Comparison of ENCODE assay signal across 23 mouse cellular contexts in the genomic region with DNA sequence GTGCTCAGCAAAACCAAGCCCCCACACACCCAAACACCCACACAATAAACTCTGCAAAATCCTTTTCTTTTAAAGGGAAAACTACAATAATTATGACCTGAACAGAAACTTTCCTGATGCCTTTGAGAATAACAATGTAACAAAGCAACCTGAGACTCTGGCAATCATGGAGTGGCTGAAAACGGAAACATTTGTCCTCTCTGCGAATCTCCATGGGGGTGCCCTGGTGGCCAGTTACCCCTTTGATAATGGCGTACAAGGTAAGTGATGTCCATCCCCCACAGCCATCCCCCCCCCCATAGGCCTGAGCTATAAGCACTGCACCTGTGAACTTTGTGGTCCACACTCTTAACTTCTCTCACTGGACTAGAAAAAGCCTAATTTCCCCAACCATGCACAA. TPM values are rescaled to one million over a fixed set of nuclear protein-coding genes. Genes with fewer than 3 reads are reported as not detected.
DNase-seq lines count a peak whose midpoint lies in the region; ATAC-seq and TF ChIP-seq lines count a peak whose summit lies in the region.
"Had no signal": no experiment of that assay in that cellular context is flagged by ENCODE, and none has a peak within 500 bp of the region (broad histone marks: within the 10 kb centered on the region; RNA-seq: fewer than 3 reads in every experiment).

No protein-coding gene starts in this region.

- no peaks in the 10 kb centered on the region for H3K36me3 ChIP-seq in embryonic facial prominence, embryonic 15.5 days
- H3K36me3 ChIP-seq in limb, embryonic 13.5 days: no peaks in the 10 kb centered on the region
- H3K36me3 ChIP-seq in stomach, embryonic 16.5 days (ENCODE audit: control insufficient read depth, insufficient read depth, low read length): no peaks in the 10 kb centered on the region
- H3K36me3 ChIP-seq in midbrain, embryonic 10.5 days: no peaks in the 10 kb centered on the region
- H3K36me3 ChIP-seq: heart, embryonic 10.5 days; hindbrain, embryonic 15.5 days had no signal

- TF ChIP-seq POLR2A in cerebellum, adult 2 months (IDR thresholded peaks at IDR 0.05; ENCODE audit: borderline replicate concordance, insufficient read depth, low read length): no peak

- H3K9me3 ChIP-seq in embryonic facial prominence, embryonic 15.5 days (replicated peaks): no peaks in the 10 kb centered on the region
- no peaks in the 10 kb centered on the region for H3K9me3 ChIP-seq in limb, embryonic 13.5 days
- no peaks in the 10 kb centered on the region for H3K9me3 ChIP-seq in stomach, embryonic 16.5 days (replicated peaks; ENCODE audit: control insufficient read depth, low read length)
- H3K9me3 ChIP-seq in midbrain, embryonic 10.5 days (replicated peaks): no peaks in the 10 kb centered on the region
- H3K9me3 ChIP-seq: forebrain, embryonic 13.5 days; heart, embryonic 10.5 days; hindbrain, embryonic 15.5 days; kidney, embryonic 15.5 days had no signal

- no peaks in the 10 kb centered on the region for H3K4me1 ChIP-seq in cerebellum, adult 2 months (ENCODE audit: control insufficient read depth, insufficient read depth, low read length)
- H3K4me1 ChIP-seq in embryonic facial prominence, embryonic 15.5 days: peaks cover 24% of the 10 kb centered on the region
- peaks cover 36% of the 10 kb centered on the region for H3K4me1 ChIP-seq in limb, embryonic 13.5 days
- peaks cover 17% of the 10 kb centered on the region; the same call in 1 of the 2 replicates for H3K4me1 ChIP-seq in stomach, embryonic 16.5 days (ENCODE audit: control insufficient read depth, insufficient read depth, low read length)
- no peaks in the 10 kb centered on the region for H3K4me1 ChIP-seq in midbrain, embryonic 10.5 days
- H3K4me1 ChIP-seq: heart, embryonic 10.5 days had no signal

- 75% methylated on average over 3 of the region's 3 CpGs for WGBS in cerebellum, adult 2 months
- 59% methylated on average over 3 of the region's 3 CpGs for WGBS in embryonic facial prominence, embryonic 15.5 days
- 16% methylated on average over 3 of the region's 3 CpGs for WGBS in limb, embryonic 13.5 days
- 71% methylated on average over 3 of the region's 3 CpGs for WGBS in stomach, embryonic 16.5 days
- WGBS in midbrain, embryonic 10.5 days: 76% methylated on average over 3 of the region's 3 CpGs

- no peak for DNase-seq in cerebellum, adult 2 months
- DNase-seq in cerebellum, postnatal 10 days: no peak
- DNase-seq in left cerebral cortex, postnatal 4 days: no peak
- no peak for DNase-seq in midbrain, embryonic 10.5 days (ENCODE audit: low spot score)
- no peak for DNase-seq in testis, postnatal 14 days (ENCODE audit: low spot score)
- DNase-seq: adrenal gland, postnatal 25 days; cerebellum, adult 9-10 months; gastrocnemius, postnatal 10 days; heart, postnatal 4 days; kidney, postnatal 4 days; layer of hippocampus, adult 9-11 months; liver, postnatal 0 days; spleen, adult 18-20 months had no signal

- no peak overlapping the region for H3K4me2 ChIP-seq in embryonic facial prominence, embryonic 15.5 days (replicated peaks)
- peak overlapping the region; percentile 40; the same call in 1 of the 2 replicates for H3K4me2 ChIP-seq in limb, embryonic 13.5 days (replicated peaks)
- no peak overlapping the region for H3K4me2 ChIP-seq in stomach, embryonic 16.5 days (ENCODE audit: low read depth, low read length)
- H3K4me2 ChIP-seq: forebrain, embryonic 13.5 days; hindbrain, embryonic 15.5 days; kidney, embryonic 15.5 days; liver, embryonic 11.5 days; midbrain, embryonic 11.5 days had no signal

- ATAC-seq in embryonic facial prominence, embryonic 15.5 days (ENCODE audit: insufficient number of reproducible peaks, low FRiP score, low TSS enrichment, low read depth): no peak
- no peak for ATAC-seq in limb, embryonic 13.5 days (ENCODE audit: low FRiP score, low read depth)
- no peak for ATAC-seq in stomach, embryonic 16.5 days (ENCODE audit: insufficient read depth, low FRiP score)
- ATAC-seq: forebrain, embryonic 13.5 days had no signal

- no peak overlapping the region for H3K9ac ChIP-seq in embryonic facial prominence, embryonic 15.5 days
- H3K9ac ChIP-seq in limb, embryonic 13.5 days: peak overlapping the region; percentile 19; the same call in 1 of the 2 replicates
- H3K9ac ChIP-seq in stomach, embryonic 16.5 days (ENCODE audit: low read length): no peak overlapping the region
- H3K9ac ChIP-seq: forebrain, embryonic 13.5 days; hindbrain, embryonic 15.5 days; kidney, embryonic 15.5 days; liver, postnatal 0 days had no signal

- intact Hi-C loops in left cerebral cortex, postnatal 4 days (cut with DNase I): loop anchor here (10.0 kb wide), 1 partner anchor 445 kb away; the partner anchor contains the start of gene Yeats4

- H3K27me3 ChIP-seq in cerebellum, adult 2 months (ENCODE audit: control insufficient read depth, insufficient read depth, low read length): no peaks in the 10 kb centered on the region
- H3K27me3 ChIP-seq in embryonic facial prominence, embryonic 15.5 days: no peaks in the 10 kb centered on the region
- H3K27me3 ChIP-seq in limb, embryonic 13.5 days: no peaks in the 10 kb centered on the region
- no peaks in the 10 kb centered on the region for H3K27me3 ChIP-seq in stomach, embryonic 16.5 days (ENCODE audit: control insufficient read depth, insufficient read depth, low read length)
- H3K27me3 ChIP-seq in midbrain, embryonic 10.5 days (ENCODE audit: low read depth, poor library complexity, severe bottlenecking): no peaks in the 10 kb centered on the region
- H3K27me3 ChIP-seq: forebrain, embryonic 13.5 days; hindbrain, embryonic 15.5 days; kidney, embryonic 15.5 days had no signal

- no peak overlapping the region for H3K4me3 ChIP-seq in cerebellum, adult 2 months (replicated peaks; ENCODE audit: insufficient read depth, low read depth, low read length)
- no peak overlapping the region for H3K4me3 ChIP-seq in embryonic facial prominence, embryonic 15.5 days (replicated peaks)
- H3K4me3 ChIP-seq in limb, embryonic 13.5 days: no peak overlapping the region
- H3K4me3 ChIP-seq in stomach, embryonic 16.5 days (replicated peaks; ENCODE audit: low read length): no peak overlapping the region
- no peak overlapping the region for H3K4me3 ChIP-seq in midbrain, embryonic 10.5 days
- H3K4me3 ChIP-seq: erythroblast, embryonic 14.5 days; forebrain, embryonic 13.5 days; heart, embryonic 10.5 days; hindbrain, embryonic 15.5 days; kidney, embryonic 15.5 days had no signal

- no peak for TF ChIP-seq CTCF in cerebellum, adult 2 months (IDR thresholded peaks at IDR 0.05; ENCODE audit: borderline replicate concordance, insufficient read depth, low read depth, low read length)

- peak overlapping the region; percentile 30; the same call in 1 of the 2 replicates for H3K27ac ChIP-seq in cerebellum, adult 2 months (ENCODE audit: insufficient read depth, low read length)
- 0 out of 2 replicates have a peak overlapping the region, but pooled peaks have one; percentile 69 for H3K27ac ChIP-seq in embryonic facial prominence, embryonic 15.5 days (replicated peaks)
- H3K27ac ChIP-seq in limb, embryonic 13.5 days: peak overlapping the region; percentile 83; the same call in 1 of the 2 replicates
- peak overlapping the region; percentile 70; the same call in 1 of the 2 replicates for H3K27ac ChIP-seq in stomach, embryonic 16.5 days (ENCODE audit: low read length)
- H3K27ac ChIP-seq in midbrain, embryonic 10.5 days (replicated peaks): no peak overlapping the region
- H3K27ac ChIP-seq: forebrain, embryonic 13.5 days; heart, embryonic 10.5 days; hindbrain, embryonic 15.5 days had no signal

RNA-seq across cellular contexts. Expression of gene Mdm2, which starts 40.5 kb away (rescaled TPM):
- polyA plus RNA-seq in cerebellum, adult 2 months (2012; rRNA removed): 60.7 and 67.6 TPM in 2 replicates
- polyA plus RNA-seq in embryonic facial prominence, embryonic 15.5 days (2015; fragmentation: Nextera tagmentation; extraction: Ambion mirVana): 43.9 and 57.8 TPM in 2 replicates
- 47.3 and 49.5 TPM in 2 replicates for polyA plus RNA-seq in limb, embryonic 13.5 days (2015; fragmentation: Nextera tagmentation; extraction: Ambion mirVana)
- polyA plus RNA-seq in stomach, embryonic 16.5 days (2015; fragmentation: Nextera tagmentation; extraction: Ambion mirVana): 39.5 and 39.9 TPM in 2 replicates
- 10 to 100 TPM; 39.1 to 51.9 TPM for total RNA-seq in left cerebral cortex, postnatal 4 days (2021)
- 60.6 and 66.7 TPM in 2 replicates for polyA plus RNA-seq in midbrain, embryonic 10.5 days (2016; fragmentation: Nextera tagmentation; extraction: Ambion mirVana)

RNA-seq across cellular contexts. Expression of gene Cpm, which starts 40.8 kb away (rescaled TPM):
- polyA plus RNA-seq in cerebellum, adult 2 months (2012; rRNA removed): 9.5 and 13.6 TPM in 2 replicates
- polyA plus RNA-seq in embryonic facial prominence, embryonic 15.5 days (2015; fragmentation: Nextera tagmentation; extraction: Ambion mirVana): 60.5 and 68.7 TPM in 2 replicates
- polyA plus RNA-seq in limb, embryonic 13.5 days (2015; fragmentation: Nextera tagmentation; extraction: Ambion mirVana): 40.5 and 42.8 TPM in 2 replicates
- 74.0 and 88.1 TPM in 2 replicates for polyA plus RNA-seq in stomach, embryonic 16.5 days (2015; fragmentation: Nextera tagmentation; extraction: Ambion mirVana)
- total RNA-seq in left cerebral cortex, postnatal 4 days (2021): 1 to 10 TPM; 1.7 to 2.5 TPM
- 5.4 and 6.2 TPM in 2 replicates for polyA plus RNA-seq in midbrain, embryonic 10.5 days (2016; fragmentation: Nextera tagmentation; extraction: Ambion mirVana)
- polyA plus RNA-seq: erythroblast, embryonic 14.5 days had no signal
